Mouse (Mus musculus): ENCODE measurements around the gene Itgb4. TPM values are rescaled to one million over a fixed set of nuclear protein-coding genes. Genes with fewer than 3 reads are reported as not detected.

Gene Itgb4
- total RNA-seq, 4 experiments from 2014 or later = 9.4 to 13.4 (median 11.3) TPM

DNA sequence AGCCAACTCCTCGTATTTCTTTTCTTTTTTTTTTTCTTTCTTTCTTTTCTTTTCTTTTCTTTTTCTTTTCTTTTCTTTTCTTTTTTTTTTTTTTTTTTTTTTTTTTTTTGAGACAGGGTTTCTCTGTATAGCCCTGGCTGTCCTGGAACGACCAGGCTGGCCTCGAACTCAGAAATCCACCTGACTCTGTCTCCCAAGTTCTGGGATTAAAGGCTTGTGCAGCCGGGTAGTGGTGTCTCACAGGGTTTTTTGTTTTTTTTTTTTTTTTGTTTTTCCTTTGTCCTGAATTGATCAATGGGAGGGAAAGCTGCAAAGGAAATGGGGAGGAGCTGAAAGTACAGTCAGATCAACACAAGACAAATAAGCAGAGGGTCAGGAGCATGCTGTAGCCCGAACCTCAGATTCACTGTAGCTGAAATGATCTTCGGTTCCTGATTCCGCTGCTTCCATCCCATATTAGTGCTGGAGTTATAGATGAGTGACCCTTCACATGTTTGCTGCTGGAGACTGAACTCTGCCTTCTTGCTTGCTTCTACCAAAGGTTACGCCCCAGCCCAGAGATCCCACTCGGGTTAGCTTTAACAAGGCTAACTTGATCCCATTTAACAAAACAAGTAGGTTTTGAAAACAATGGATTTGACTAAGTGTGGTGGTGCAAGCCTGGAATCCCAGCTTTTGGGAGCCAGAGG is 53.8 kb downstream of the Itgb4 start:
- DNase-seq (ENCODE audit: low spot score in 2 of 2) = no peak

- no peak for DNase-seq (ENCODE audit: low spot score in 2 of 2)
These were observed 54.8 kb downstream of the Itgb4 start for GRCm38 (mm10) chr11:116029086-116029865.

GRCm38 (mm10) chr11:116030088-116030897 is 55.8 kb downstream of the Itgb4 start, which contains the start of gene Unk:
TSS of gene Unk (plus strand) at chr11:116030322.
- DNase-seq (ENCODE audit: low spot score in 2 of 2) = peak; percentile 95 to 98

DNA sequence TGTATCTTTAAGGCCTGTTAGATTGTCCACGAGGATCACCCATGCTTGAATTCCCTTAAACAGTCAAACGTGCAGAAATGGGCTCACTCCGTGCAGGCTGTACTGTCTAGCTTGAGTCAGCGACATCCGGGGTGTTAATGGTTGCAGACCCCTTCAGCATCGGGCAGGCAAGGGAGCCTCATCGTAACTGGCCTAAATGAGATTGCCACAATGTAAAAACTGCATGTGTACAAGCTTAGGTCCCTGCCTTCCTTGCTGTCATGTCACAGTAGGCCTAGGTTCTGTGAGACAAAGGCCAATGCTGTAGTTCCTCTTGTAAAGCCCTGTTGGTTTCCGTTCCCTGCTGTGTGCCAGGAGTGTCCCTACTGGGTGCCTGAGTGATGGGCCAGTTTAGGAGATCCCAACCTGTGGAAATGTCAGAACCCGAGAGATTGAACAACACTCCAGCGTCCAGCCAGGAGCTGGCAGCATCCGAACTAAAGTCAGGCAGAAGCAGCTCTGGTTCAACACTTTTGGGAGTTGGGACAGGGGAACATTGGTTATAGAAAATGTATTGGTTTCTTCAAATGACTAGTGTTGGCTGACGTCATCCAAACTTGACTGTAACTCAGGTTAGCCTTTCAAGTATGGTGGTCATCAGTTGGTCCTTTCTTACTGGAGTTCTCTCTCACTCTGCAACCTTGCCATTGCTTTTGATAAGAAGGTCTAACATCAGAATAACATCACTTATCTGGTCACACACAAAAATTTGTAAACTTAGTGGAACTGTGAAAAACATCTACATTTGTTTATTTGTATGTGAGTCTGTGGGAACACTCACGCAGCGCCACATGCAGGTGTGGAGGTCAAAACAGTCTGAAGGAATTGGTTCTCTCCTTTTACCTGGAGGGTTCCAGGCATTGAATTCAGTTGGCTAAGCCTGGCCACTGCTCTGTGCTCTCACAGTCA is 56.7 kb downstream of the Itgb4 start:
- DNase-seq (ENCODE audit: low spot score in 2 of 2) = peak in 1 of 2 experiments; percentile 67

DNA sequence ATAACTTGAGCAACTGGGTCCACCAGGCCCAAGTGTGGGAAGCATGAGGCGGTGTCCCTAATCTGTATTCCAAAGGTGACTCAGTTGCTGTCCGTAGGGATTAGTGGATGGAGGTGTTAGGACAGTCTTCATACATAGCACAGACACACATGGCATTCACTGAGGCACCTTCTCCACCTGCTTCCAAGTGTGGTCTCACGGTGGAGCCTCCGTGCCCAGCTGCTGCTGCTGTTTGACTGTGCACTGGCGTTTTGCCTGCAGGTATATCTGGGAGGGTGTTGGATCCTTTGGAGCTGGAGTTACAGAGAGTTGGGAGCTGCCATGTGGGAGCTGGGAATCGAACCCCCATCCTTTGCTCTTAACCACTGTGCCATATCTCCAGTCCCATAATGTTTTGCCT is 60.1 kb downstream of the Itgb4 start:
- DNase-seq (ENCODE audit: low spot score in 2 of 2) = no peak

- no peak for DNase-seq (ENCODE audit: low spot score in 2 of 2)
These were observed 62.2 kb downstream of the Itgb4 start for GRCm38 (mm10) chr11:116036671-116037070.

GRCm38 (mm10) chr11:116037826-116038225 is 63.3 kb downstream of the Itgb4 start:
- DNase-seq (ENCODE audit: low spot score in 2 of 2) = no peak

DNA sequence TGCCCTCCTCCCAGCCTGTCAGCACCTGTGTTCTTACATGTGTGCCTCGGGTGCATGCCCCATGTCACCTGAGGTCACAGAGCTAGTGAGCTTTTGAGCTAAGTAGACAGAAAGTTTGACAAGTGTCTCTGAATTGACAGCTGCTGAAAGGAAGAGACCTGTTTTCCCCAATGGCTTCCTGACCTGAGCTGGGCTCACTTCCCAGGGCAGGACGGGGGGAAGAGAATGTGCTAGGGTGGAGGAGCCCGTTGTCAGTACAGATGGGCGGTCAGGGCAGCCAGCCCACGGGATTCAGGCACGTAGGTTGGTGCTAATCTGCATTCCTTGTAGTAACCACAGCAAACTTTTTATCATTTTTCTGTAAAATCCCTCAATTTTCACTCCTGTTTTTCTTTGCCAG is 66.1 kb downstream of the Itgb4 start:
- no peak for DNase-seq (ENCODE audit: low spot score in 2 of 2)

DNA sequence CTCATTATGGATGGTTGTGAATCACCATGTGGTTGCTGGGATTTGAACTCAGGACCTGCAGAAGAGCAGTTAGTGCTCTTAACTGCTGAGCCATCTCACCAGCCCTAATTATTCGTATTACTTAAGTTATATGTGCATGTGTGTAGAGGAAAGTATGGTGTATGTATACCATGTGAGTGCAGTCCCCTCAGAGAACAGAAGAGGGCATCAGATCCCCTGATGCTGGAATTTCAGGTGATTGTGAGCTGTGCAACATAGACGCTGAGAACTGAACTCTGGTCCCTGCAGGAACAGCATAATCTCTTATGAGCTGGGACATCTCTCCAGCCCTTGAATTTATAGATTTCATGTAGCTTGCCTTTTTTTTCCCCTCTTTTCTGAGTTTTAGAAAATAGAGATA is 67.3 kb downstream of the Itgb4 start:
- no peak for DNase-seq (ENCODE audit: low spot score in 2 of 2)

DNA sequence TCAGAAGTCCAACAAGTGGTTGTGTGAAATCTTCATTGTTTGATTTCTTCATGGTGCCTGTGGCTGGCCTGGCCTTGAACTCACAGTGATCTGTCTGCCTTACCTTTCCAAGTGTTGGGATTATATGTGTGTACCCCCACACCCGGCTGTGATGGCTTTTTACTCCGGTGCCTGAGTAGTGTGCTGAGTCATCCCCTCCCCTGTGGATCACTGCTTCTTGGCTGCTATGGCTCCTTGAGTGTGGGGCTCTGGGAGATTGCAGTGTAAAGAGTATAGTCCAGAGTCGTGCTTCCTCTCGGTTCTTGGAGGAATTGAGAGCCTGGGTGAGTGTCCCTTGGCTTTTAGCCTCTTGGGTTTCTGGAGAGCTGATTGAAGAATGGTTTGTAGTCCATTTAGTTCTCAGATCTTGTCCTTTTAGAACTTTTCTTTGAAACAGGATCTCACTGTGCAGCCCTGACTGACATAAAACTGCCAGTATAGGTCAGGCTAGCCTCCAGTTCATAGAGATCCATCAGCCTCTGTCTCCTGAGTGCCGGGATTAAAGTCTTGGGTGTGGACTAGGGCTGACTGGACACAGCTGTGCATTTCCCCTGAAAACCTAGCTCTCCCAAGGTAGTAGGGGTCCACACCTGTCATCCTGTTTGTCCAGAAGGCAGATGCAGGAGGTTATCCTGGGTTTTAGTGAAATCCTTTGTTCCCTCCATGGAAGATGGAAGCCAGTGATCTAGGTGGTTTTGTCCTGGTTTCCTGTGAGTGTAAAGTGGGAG is 68.0 kb downstream of the Itgb4 start:
- no peak for DNase-seq (ENCODE audit: low spot score in 2 of 2)

- DNase-seq (ENCODE audit: low spot score in 2 of 2) = no peak
These were observed 68.8 kb downstream of the Itgb4 start for GRCm38 (mm10) chr11:116043286-116043685.

DNA sequence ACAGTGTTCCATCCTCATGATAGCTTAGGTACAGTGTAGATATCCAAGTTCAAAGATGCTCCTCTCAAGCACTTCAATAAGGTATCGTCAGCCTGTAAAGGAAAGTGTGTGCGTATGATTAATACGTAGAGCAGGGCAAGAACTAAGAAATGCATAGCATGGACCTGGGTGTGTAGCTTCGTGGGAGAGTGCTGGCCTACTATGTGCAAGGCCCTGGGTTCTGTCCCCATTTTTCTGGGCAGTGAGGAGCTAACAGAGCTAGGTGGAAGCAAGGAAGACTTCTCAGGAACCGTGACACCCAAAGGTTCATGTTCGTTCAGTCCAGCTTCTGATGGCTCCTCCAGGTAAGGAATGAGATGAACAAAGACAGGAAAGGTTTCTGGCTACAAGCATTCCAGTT is 70.7 kb downstream of the Itgb4 start:
- no peak for DNase-seq (ENCODE audit: low spot score in 2 of 2)

- DNase-seq (ENCODE audit: low spot score in 2 of 2) = no peak
These were observed 75.1 kb downstream of the Itgb4 start for GRCm38 (mm10) chr11:116049610-116050009.

- no peak for DNase-seq (ENCODE audit: low spot score in 2 of 2)
These were observed 75.7 kb downstream of the Itgb4 start for GRCm38 (mm10) chr11:116050196-116050595.

GRCm38 (mm10) chr11:116053510-116054229 is 79.2 kb downstream of the Itgb4 start:
- no peak for DNase-seq (ENCODE audit: low spot score in 2 of 2)

GRCm38 (mm10) chr11:116055873-116056272 is 81.4 kb downstream of the Itgb4 start:
- DNase-seq (ENCODE audit: low spot score in 2 of 2) = no peak

DNA sequence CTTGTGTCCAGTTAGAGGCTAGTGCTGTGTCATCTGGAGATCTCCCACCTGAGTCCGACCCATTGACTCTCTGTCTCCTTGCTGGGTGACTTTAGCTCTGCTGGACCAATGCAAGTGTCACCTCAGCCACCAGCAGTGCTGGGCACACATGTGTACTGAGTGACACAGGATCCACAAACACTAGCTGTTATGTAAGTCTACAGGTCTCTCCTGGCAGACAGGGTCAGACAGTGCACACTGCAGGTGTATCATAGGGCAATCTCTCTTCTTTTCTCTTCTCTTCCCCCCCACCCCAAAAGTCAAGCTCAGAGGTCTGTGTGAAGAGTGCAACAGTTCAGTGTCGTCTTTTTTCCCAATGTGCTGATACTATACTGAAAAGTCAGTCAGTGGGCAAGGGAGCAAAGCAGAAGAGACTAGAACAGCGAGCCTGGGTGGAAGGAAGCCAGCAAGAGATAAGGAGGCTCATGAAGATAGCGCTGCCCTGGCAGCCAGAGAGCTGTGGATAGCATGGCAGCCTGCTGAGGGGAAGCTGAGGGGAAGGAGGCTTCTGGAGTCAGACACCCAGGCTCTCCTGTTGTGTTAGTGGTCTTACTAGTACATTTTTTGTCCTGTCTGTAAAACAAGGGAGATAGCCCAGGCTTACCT is 82.8 kb downstream of the Itgb4 start:
- DNase-seq (ENCODE audit: low spot score in 2 of 2) = no peak

Data from left cerebral cortex, adult 8-10 months (tissue).